Mouse (Mus musculus) limb, embryonic 10.5 days (tissue): ENCODE measurements around the gene Gm49336. TPM values are rescaled to one million over a fixed set of nuclear protein-coding genes. Genes with fewer than 3 reads are reported as not detected.

Experiments used
- DNase-seq: peaks from one replicate; pipeline ENCODE4 v3.0.0-alpha.2; 2017; ENCODE audit warnings: low spot score
- H3K27ac ChIP-seq: fragments of 300-500 bp; sonication (generic); 2 replicates; pipeline ENCODE4 v1.5.1; 2016; ENCODE audit warnings: mild to moderate bottlenecking
- H3K27me3 ChIP-seq: fragments of 300-500 bp; sonication (generic); 2 replicates; pipeline ENCODE4 v1.6.1; 2016; ENCODE audit warnings: low read depth, mild to moderate bottlenecking; ENCODE audit not compliant: poor library complexity, severe bottlenecking
- H3K36me3 ChIP-seq: fragments of 300-500 bp; sonication (generic); 2 replicates; pipeline ENCODE4 v1.6.1; 2016; ENCODE audit warnings: mild to moderate bottlenecking, moderate library complexity
- H3K4me1 ChIP-seq: fragments of 300-500 bp; sonication (generic); 2 replicates; pipeline ENCODE4 v1.6.1; 2016
- H3K4me3 ChIP-seq: fragments of 300-500 bp; sonication (generic); 2 replicates; pipeline ENCODE4 v1.5.1; 2016; ENCODE audit warnings: mild to moderate bottlenecking, moderate library complexity
- H3K9me3 ChIP-seq: fragments of 300-500 bp; sonication (generic); replicated peaks from 2 replicates; pipeline ENCODE4 v1.6.1; 2016; ENCODE audit warnings: mild to moderate bottlenecking
- WGBS: fragments of 180-500 bp; shearing (Covaris S2); methylation state at CpG from one replicate; pipeline ENCODE4 v1.1.7; 2016; 5-methylcytosine and 5-hydroxymethylcytosine counted together
- microRNA counts: library from miRNA; unstranded; fragments of <30 nt; microRNA quantifications from one replicate; lab custom pipeline; 2017
- microRNA-seq: library from miRNA; unstranded; fragments of <30 nt; microRNA quantifications from one replicate; pipeline ENCODE4, GENCODE M21; 2017
- polyA plus RNA-seq: library from polyadenylated mRNA; unstranded; fragments of >200 nt; fragmentation: Nextera tagmentation; extraction: Ambion mirVana; gene quantifications from 2 replicates; pipeline ENCODE4 v1.2.1, GENCODE M21; 2016

Gm49336 gene
- polyA plus RNA-seq, 1 experiment from 2014 or later: 60.0 TPM

DNA sequence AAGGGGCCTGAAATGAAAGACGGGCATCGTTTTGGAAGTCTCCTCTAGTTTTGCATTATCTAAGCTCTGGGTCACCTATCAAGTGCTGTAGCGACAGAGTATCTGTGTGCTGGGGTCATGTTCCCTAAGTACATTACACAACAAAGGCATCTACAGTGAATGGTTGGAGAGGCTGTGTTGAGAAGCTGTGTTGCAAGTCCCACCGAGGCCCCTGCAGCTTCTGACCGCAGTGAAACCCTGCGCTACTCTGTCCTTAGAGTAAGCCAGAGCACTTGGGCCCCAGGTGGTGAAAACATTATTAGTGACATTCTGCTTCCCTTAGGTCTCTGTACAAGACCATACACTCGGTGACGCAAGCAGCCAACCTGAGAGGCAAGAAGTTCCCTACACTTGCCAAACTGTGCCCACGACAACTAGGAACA is 74.8 kb downstream of the Gm49336 start:
- Histone ChIP-seq H3K27me3 (peaks cover 72% of the 10 kb centered on the region), H3K36me3 (no peaks in the 10 kb centered on the region), H3K4me3 (peak overlapping the region; percentile 78), H3K4me1 (peaks cover 20% of the 10 kb centered on the region), H3K9me3 (no peaks in the 10 kb centered on the region), H3K27ac (no peak overlapping the region)
- DNase-seq: peak; percentile 52
- WGBS: 33% methylated on average over 9 of the region's 9 CpGs

DNA sequence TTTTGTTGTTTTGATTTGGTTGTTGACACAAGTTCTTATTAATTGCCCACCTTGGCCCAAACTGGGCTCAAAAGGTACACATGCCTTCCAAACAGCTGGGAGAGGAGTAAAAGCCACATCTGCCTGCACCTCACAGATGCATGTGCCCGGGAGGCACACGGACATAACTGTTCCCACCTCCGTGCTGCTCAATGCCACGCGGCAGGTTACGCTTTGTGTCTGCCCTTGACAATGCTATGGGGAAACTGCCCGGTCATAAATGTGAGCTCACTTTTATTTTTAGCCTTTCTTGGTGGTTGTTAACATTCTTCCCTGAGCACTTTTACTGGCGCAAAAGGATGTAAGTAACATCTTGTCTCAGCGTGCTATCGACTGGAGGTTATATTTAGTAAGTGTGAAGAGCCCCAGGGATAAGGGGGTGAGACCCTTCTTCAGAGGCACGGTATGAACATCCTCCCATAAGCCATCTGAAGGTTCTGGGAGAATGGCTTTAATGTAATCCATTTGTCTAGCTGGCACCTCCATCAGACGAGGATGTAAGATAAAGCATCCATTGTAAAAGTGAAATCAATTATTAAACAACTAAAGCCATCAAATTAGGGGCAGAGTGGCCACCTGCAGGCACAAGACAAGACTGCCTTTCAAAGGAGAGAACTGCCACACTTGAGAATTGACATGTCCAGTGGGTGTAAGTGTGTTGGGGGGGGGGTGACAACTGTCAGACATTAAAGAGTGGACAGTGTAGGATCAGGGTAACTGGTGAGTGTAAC is 78.8 kb downstream of the Gm49336 start:
- WGBS: 75% methylated on average over 12 of the region's 12 CpGs
- Histone ChIP-seq H3K4me3 (no peak overlapping the region), H3K4me1 (peaks cover 16% of the 10 kb centered on the region)

DNA sequence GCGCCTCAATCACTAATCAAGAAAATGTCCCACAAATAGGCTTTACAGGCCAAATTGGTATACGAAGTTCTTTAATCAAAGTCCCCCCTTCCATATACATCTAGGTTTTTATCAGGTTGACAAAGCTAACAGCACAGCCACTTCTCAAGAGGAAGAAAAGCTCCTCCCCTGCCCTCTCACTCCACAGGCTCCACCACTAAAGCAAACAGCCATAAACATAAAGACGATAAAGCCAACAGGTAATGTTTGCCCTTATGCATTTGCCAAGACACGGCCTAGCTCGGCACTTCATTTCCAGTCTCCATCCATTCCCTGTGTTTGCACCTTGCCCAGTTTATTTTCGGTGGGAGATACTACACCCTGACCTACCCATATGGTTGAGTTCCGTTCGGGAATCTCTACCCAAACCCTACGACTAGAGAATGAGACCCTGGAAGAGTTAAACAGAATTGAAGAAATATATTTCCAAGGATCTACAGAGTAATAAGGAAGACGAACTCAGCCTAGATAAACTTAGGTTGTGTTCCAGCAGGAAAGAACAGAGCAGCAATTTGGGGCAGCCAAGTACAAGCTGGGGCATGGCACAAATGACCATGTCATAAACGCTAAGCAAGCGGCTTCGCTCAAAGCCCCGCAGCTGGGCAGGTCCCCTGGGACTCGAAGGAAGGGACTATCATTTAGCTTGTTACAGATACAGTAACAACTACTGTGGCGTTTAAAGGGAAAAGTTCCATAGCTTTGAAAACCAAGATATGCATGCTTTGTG is 80.3 kb downstream of the Gm49336 start:
- Histone ChIP-seq H3K36me3 (no peaks in the 10 kb centered on the region), H3K4me1 (0 out of 2 replicates have a peak, but pooled peaks cover 5% of the 10 kb centered on the region), H3K4me3 (no peak overlapping the region), H3K9me3 (no peaks in the 10 kb centered on the region), H3K27ac (no peak overlapping the region), H3K27me3 (peaks cover 24% of the 10 kb centered on the region)
- 71% methylated on average over 16 of the region's 16 CpGs for WGBS
- no peak for DNase-seq

More for the DNA sequence above, 78.8 kb downstream of the Gm49336 start:
- H3K36me3 ChIP-seq: no peaks in the 10 kb centered on the region
- H3K27ac ChIP-seq: no peak overlapping the region
- H3K9me3 ChIP-seq: no peaks in the 10 kb centered on the region
- no peak for DNase-seq
- H3K27me3 ChIP-seq: peaks cover 38% of the 10 kb centered on the region

DNA sequence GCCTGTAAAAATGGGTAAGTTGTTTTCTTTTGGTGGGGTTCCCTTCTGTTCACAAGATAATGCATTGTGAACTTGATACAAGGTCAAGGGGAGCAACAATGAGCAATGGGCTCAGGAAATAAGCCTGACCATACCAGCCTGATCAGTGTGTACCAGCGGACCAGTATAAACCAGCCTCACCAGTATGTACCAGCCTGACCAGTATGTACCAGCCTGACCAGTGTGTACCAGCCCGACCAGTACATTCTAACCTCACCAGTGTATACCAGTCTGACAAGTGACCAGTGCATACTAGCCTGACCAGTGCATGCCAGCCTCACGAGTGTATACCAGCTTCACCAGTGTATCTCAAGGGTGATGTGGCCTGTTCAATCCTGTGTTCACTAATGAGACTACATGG is 87.9 kb downstream of the Gm49336 start:
- Histone ChIP-seq H3K4me3 (no peak overlapping the region), H3K9me3 (no peaks in the 10 kb centered on the region), H3K36me3 (no peaks in the 10 kb centered on the region), H3K27me3 (no peaks in the 10 kb centered on the region), H3K4me1 (no peaks in the 10 kb centered on the region), H3K27ac (no peak overlapping the region)
- 95% methylated on average over 3 of the region's 3 CpGs for WGBS
- no peak for DNase-seq

MicroRNAs encoded within 50 kb of the gene (microRNA counts, 519-probe panel; counts per million panel counts)
- microRNA mmu-miR-719 (lab: Ali Mortazavi, UCI): 684 counts per million, percentile 72 among the panel's probes with 10 or more counts

Small RNAs within 50 kb of the gene (microRNA-seq; reads per million reads assigned to microRNA genes)
- not detected for gene Mir719

Other genes starting within 250 kb of the Gm49336 start
- 0.64 and 2.8 TPM in 2 replicates for gene Atp8a2, start 54.3 kb downstream of the Gm49336 start, polyA plus RNA-seq
- not detected in 2 replicates for gene Nupl1, start 76 bp downstream of the Gm49336 start, polyA plus RNA-seq
- gene Mtmr6, start 13.7 kb upstream of the Gm49336 start, polyA plus RNA-seq: 16.7 and 20.9 TPM in 2 replicates
- 3.0 and 3.4 TPM in 2 replicates for gene Amer2, start 121.8 kb upstream of the Gm49336 start, polyA plus RNA-seq